Mouse (Mus musculus) E14TG2a.4 (cell line): ENCODE data around the gene Rbm47.

Experiments used
- H3K27me3 ChIP-seq: 2 replicates; pipeline ENCODE4 v1.6.1; 2014; ENCODE audit warnings: low read length, control low read depth; ENCODE audit not compliant: insufficient read depth
- H3K36me3 ChIP-seq: 2 replicates; pipeline ENCODE4 v1.6.1; 2014; ENCODE audit warnings: low read length, control low read depth; ENCODE audit not compliant: insufficient read depth
- H3K4me1 ChIP-seq: replicated peaks from 2 replicates; pipeline ENCODE4 v1.6.1; 2014; ENCODE audit warnings: low read depth, low read length, control low read depth
- H3K4me3 ChIP-seq: replicated peaks from 2 replicates; pipeline ENCODE4 v1.5.1; 2014; ENCODE audit warnings: mild to moderate bottlenecking, low read length
- H3K9me3 ChIP-seq: 2 replicates; pipeline ENCODE4 v1.6.1; 2014; ENCODE audit warnings: low read length, control low read depth
- CTCF ChIP-seq: conservative IDR thresholded peaks from 2 replicates; pipeline ENCODE4 v1.5.1; 2014; ENCODE audit warnings: low read length
- NANOG ChIP-seq: IDR thresholded peaks from 2 replicates; pipeline ENCODE4 v1.6.1; 2014; ENCODE audit warnings: borderline replicate concordance, low read length, mixed read lengths
- POU5F1 ChIP-seq: IDR thresholded peaks from 2 replicates; pipeline ENCODE4 v1.6.1; 2014; ENCODE audit warnings: low read length, borderline replicate concordance

Rbm47 gene

GRCm38 (mm10) chr5:66173018-66173417 lies at the start of gene Rbm47:
Rbm47 (minus strand) TSS chr5:66173118.
- Histone ChIP-seq H3K36me3 (no peaks in the 10 kb centered on the region), H3K9me3 (peaks cover 8% of the 10 kb centered on the region; the same call in 1 of the 2 replicates), H3K4me3 (no peak within 1 kb of the TSS), H3K27me3 (no peaks in the 10 kb centered on the region), H3K4me1 (no peaks in the 10 kb centered on the region)
- TF ChIP-seq NANOG: no peak
- TF ChIP-seq CTCF: no peak
- TF ChIP-seq POU5F1: no peak

GRCm38 (mm10) chr5:66220620-66221019 lies 47.7 kb upstream of the Rbm47 start:
- H3K4me3 ChIP-seq: no peak overlapping the region
- no peaks in the 10 kb centered on the region for H3K36me3 ChIP-seq
- no peaks in the 10 kb centered on the region for H3K27me3 ChIP-seq
- H3K9me3 ChIP-seq: no peaks in the 10 kb centered on the region
- no peak for TF ChIP-seq NANOG
- TF ChIP-seq POU5F1: no peak
- H3K4me1 ChIP-seq: peaks cover 78% of the 10 kb centered on the region

- H3K36me3 ChIP-seq: no peaks in the 10 kb centered on the region
- peaks cover 87% of the 10 kb centered on the region for H3K4me1 ChIP-seq
- no peaks in the 10 kb centered on the region for H3K27me3 ChIP-seq
- TF ChIP-seq CTCF (no peak), POU5F1 (no peak), NANOG (no peak)
- no peaks in the 10 kb centered on the region for H3K9me3 ChIP-seq
- no peak overlapping the region for H3K4me3 ChIP-seq
Observed at GRCm38 (mm10) chr5:66219692-66220091, 46.8 kb upstream of the Rbm47 start.

- H3K36me3 ChIP-seq: no peaks in the 10 kb centered on the region
- H3K4me3 ChIP-seq: peak overlapping the region; percentile 26
- H3K27me3 ChIP-seq: no peaks in the 10 kb centered on the region
- TF ChIP-seq CTCF: no peak
- TF ChIP-seq POU5F1: no peak
- no peak for TF ChIP-seq NANOG
- peaks cover 10% of the 10 kb centered on the region for H3K9me3 ChIP-seq
- H3K4me1 ChIP-seq: peaks cover 78% of the 10 kb centered on the region
Observed at GRCm38 (mm10) chr5:66215569-66216277, 42.8 kb upstream of the Rbm47 start.

- H3K36me3 ChIP-seq: no peaks in the 10 kb centered on the region
- no peaks in the 10 kb centered on the region for H3K27me3 ChIP-seq
- H3K9me3 ChIP-seq: peaks cover 10% of the 10 kb centered on the region
- H3K4me1 ChIP-seq: peaks cover 68% of the 10 kb centered on the region
- TF ChIP-seq CTCF (no peak), POU5F1 (no peak), NANOG (peak; percentile 47; the same call in 1 of the 2 replicates)
- H3K4me3 ChIP-seq: peak overlapping the region; percentile 26
Observed at GRCm38 (mm10) chr5:66214395-66214935, 41.5 kb upstream of the Rbm47 start.

GRCm38 (mm10) chr5:66209532-66210176 lies 36.7 kb upstream of the Rbm47 start:
- TF ChIP-seq NANOG (no peak), POU5F1 (no peak), CTCF (no peak; the same call in 1 of the 2 replicates)
- H3K4me1 ChIP-seq: peaks cover 44% of the 10 kb centered on the region
- H3K9me3 ChIP-seq: peaks cover 10% of the 10 kb centered on the region
- H3K4me3 ChIP-seq: no peak overlapping the region
- H3K36me3 ChIP-seq: no peaks in the 10 kb centered on the region
- H3K27me3 ChIP-seq: no peaks in the 10 kb centered on the region; the same call in 1 of the 2 replicates

GRCm38 (mm10) chr5:66204966-66205365 lies 32.0 kb upstream of the Rbm47 start:
- Histone ChIP-seq H3K4me1 (peaks cover 30% of the 10 kb centered on the region), H3K36me3 (no peaks in the 10 kb centered on the region), H3K27me3 (no peaks in the 10 kb centered on the region; the same call in 1 of the 2 replicates), H3K9me3 (no peaks in the 10 kb centered on the region), H3K4me3 (no peak overlapping the region)
- TF ChIP-seq POU5F1 (no peak), NANOG (no peak), CTCF (no peak)

GRCm38 (mm10) chr5:66203424-66203823 lies 30.5 kb upstream of the Rbm47 start:
- Histone ChIP-seq H3K4me3 (no peak overlapping the region), H3K36me3 (no peaks in the 10 kb centered on the region), H3K9me3 (no peaks in the 10 kb centered on the region), H3K27me3 (no peaks in the 10 kb centered on the region; the same call in 1 of the 2 replicates), H3K4me1 (peaks cover 26% of the 10 kb centered on the region)
- TF ChIP-seq NANOG: no peak
- no peak for TF ChIP-seq POU5F1
- TF ChIP-seq CTCF: no peak

- TF ChIP-seq POU5F1 (no peak), CTCF (no peak), NANOG (no peak)
- H3K9me3 ChIP-seq: no peaks in the 10 kb centered on the region
- H3K36me3 ChIP-seq: no peaks in the 10 kb centered on the region
- H3K4me3 ChIP-seq: no peak overlapping the region
- peaks cover 8% of the 10 kb centered on the region; the same call in 1 of the 2 replicates for H3K4me1 ChIP-seq
- H3K27me3 ChIP-seq: no peaks in the 10 kb centered on the region; the same call in 1 of the 2 replicates
Observed at GRCm38 (mm10) chr5:66200044-66200443, 27.1 kb upstream of the Rbm47 start.
